Mouse (Mus musculus): ENCODE data around the gene Sry. TPM values are rescaled to one million over a fixed set of nuclear protein-coding genes. Genes with fewer than 3 reads are reported as not detected.

Sry gene
- not detected in 2 replicates for polyA plus RNA-seq (2016; fragmentation: Nextera tagmentation; extraction: Ambion mirVana)

GRCm38 (mm10) chrY:2663558-2663957 lies at the start of gene Sry:
Gene Sry (minus strand): TSS chrY:2663658.
- Histone ChIP-seq H3K27ac (no peak within 1 kb of the TSS), H3K9ac (no peak within 1 kb of the TSS), H3K4me1 (no peaks in the 10 kb centered on the region), H3K4me2 (no peak within 1 kb of the TSS), H3K36me3 (replicated peaks) (no peaks in the 10 kb centered on the region), H3K4me3 (replicated peaks) (no peak within 1 kb of the TSS), H3K27me3 (no peaks in the 10 kb centered on the region), H3K9me3 (no peaks in the 10 kb centered on the region)
- ATAC-seq (ENCODE audit: low FRiP score) = no peak
- WGBS = 65% methylated on average over 2 of the region's 2 CpGs

Other genes starting within 250 kb of the Sry start
- not detected in 2 replicates for gene H2al2c, start 64.6 kb downstream of the Sry start, polyA plus RNA-seq (2016; fragmentation: Nextera tagmentation; extraction: Ambion mirVana)
- gene H2al2b, start 57.0 kb upstream of the Sry start, polyA plus RNA-seq (2016; fragmentation: Nextera tagmentation; extraction: Ambion mirVana) = not detected in 2 replicates
- gene Gm4064, start 132.5 kb upstream of the Sry start, polyA plus RNA-seq (2016; fragmentation: Nextera tagmentation; extraction: Ambion mirVana) = not detected in 2 replicates
- not detected in 2 replicates for gene Rbmy, start 167.0 kb upstream of the Sry start, polyA plus RNA-seq (2016; fragmentation: Nextera tagmentation; extraction: Ambion mirVana)
- not detected in 2 replicates for gene Gm10256, start 167.0 kb upstream of the Sry start, polyA plus RNA-seq (2016; fragmentation: Nextera tagmentation; extraction: Ambion mirVana)
- gene Gm10352, start 237.3 kb upstream of the Sry start, polyA plus RNA-seq (2016; fragmentation: Nextera tagmentation; extraction: Ambion mirVana) = not detected in 2 replicates

All from forebrain, embryonic 12.5 days (tissue).